Mouse (Mus musculus) intestine, embryonic 14.5 days (tissue): ENCODE results near the gene Nr1d2. TPM values are rescaled to one million over a fixed set of nuclear protein-coding genes. Genes with fewer than 3 reads are reported as not detected.
"Not testable (repeated sequence)": the region's sequence is repeated elsewhere in the genome, so short reads cannot be mapped to it uniquely, and the experiment has no call there.

Experiments used
- ATAC-seq: fragments of 200-750 bp; cut with Nextera tagmentation; replicated peaks from 2 replicates; pipeline ENCODE4 v1.8.0; 2017; ENCODE audit warnings: low read depth, moderate number of reproducible peaks, moderate TSS enrichment, moderate library complexity; ENCODE audit not compliant: low FRiP score, low TSS enrichment
- DNase-seq: peaks from one replicate; pipeline ENCODE4 v3.0.0-alpha.2; 2018; ENCODE audit warnings: low spot score
- H3K27ac ChIP-seq: fragments of 300-500 bp; sonication (generic); 2 replicates; pipeline ENCODE4 v1.5.1; 2014; ENCODE audit warnings: low read depth, mild to moderate bottlenecking, control low read depth
- H3K27me3 ChIP-seq: fragments of 300-500 bp; sonication (generic); replicated peaks from 2 replicates; pipeline ENCODE4 v1.6.1; 2014; ENCODE audit warnings: low read length, control low read depth; ENCODE audit not compliant: control insufficient read depth, insufficient read depth
- H3K36me3 ChIP-seq: fragments of 300-500 bp; sonication (generic); 2 replicates; pipeline ENCODE4 v1.6.1; 2014; ENCODE audit warnings: low read length, control low read depth; ENCODE audit not compliant: control insufficient read depth, insufficient read depth
- H3K4me1 ChIP-seq: fragments of 300-500 bp; sonication (generic); replicated peaks from 2 replicates; pipeline ENCODE4 v1.6.1; 2014; ENCODE audit warnings: low read length, control low read depth, mixed read lengths; ENCODE audit not compliant: control insufficient read depth, insufficient read depth
- H3K4me2 ChIP-seq: fragments of 300-500 bp; sonication (generic); 2 replicates; pipeline ENCODE4 v1.6.1; 2014; ENCODE audit warnings: low read length
- H3K4me3 ChIP-seq: fragments of 300-500 bp; sonication (generic); 2 replicates; pipeline ENCODE4 v1.5.1; 2014; ENCODE audit warnings: low read depth, low read length, control low read depth, mixed read lengths
- H3K9ac ChIP-seq: fragments of 300-500 bp; sonication (generic); 2 replicates; pipeline ENCODE4 v1.6.1; 2014; ENCODE audit warnings: mild to moderate bottlenecking, low read length
- H3K9me3 ChIP-seq: fragments of 300-500 bp; sonication (generic); 2 replicates; pipeline ENCODE4 v1.6.1; 2016; ENCODE audit warnings: low read length, control low read depth; ENCODE audit not compliant: control insufficient read depth
- WGBS: fragments of 180-500 bp; shearing (Covaris S2); extraction: QIAGEN DNeasy Blood & Tissue Kit; methylation state at CpG from one replicate; pipeline ENCODE4 v1.1.7; 2014; 5-methylcytosine and 5-hydroxymethylcytosine counted together
- polyA plus RNA-seq: library from polyadenylated mRNA; unstranded; fragments of >200 nt; fragmentation: Nextera tagmentation; extraction: Ambion mirVana; gene quantifications from 2 replicates; pipeline ENCODE4 v1.2.1, GENCODE M21; 2014

Gene Nr1d2
- polyA plus RNA-seq, 1 experiment from 2014 or later = 8.8 TPM

DNA sequence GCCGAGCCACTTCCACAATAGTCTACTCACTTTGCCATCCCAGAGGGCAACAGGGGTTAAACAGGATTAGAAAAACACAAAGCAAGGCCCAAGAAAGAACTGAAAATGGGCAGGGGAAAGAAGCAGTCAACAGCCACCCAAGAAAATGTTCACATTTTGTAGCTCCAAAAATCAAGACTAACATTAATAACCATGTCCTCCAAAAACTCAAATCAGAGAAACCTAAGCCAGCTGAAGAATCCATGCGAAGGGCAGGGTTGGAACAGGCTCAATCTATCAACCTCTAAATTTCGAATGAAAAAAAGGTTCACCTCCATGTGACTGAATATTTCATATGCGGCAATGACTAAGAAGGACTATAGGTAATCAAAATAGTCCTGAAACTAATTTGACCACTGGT is 1.5 kb downstream of the Nr1d2 start:
- Histone ChIP-seq H3K4me1 (no peaks in the 10 kb centered on the region), H3K9me3 (no peaks in the 10 kb centered on the region), H3K9ac (no peak overlapping the region), H3K4me3 (peak overlapping the region; percentile 67), H3K4me2 (peak overlapping the region; percentile 56), H3K27me3 (no peaks in the 10 kb centered on the region), H3K27ac (no peak overlapping the region; the same call in 1 of the 2 replicates), H3K36me3 (no peaks in the 10 kb centered on the region)
- no peak for DNase-seq
- no peak for ATAC-seq
- WGBS = 77% methylated on average over 4 of the region's 4 CpGs

DNA sequence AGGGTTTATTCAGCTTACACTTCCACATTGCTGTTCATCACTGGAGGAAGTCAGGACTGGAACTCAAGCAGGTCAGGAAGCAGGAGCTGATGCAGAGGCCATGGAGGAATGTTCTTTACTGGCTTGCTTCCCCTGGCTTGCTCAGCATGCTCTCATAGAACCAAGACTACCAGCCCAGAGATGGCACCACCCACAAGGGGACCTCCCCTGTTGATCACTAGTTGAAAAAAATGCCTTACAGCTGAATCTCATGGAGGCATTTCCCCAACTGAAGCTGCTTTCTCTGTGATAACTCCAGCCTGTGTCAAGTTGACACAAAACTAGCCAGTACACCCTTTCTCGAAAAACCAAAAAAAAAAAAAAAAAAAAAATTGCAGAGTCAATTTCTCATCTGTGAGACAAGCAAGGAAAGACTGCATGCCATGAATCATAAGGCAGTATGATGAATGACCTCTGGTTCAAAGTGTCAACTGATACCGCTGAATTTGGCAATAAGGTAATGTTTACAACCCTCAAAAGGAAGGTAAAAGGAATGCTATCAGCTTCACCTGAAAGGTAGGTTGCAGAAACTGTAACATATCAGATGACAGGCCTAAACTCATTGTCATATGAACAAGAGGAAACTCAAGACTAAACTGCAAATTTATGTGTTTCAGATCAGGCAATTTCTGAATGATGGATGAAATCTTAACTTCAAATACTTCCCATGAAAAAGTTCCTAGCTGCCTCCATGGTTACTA is 2.3 kb downstream of the Nr1d2 start:
- 69% methylated on average over 2 of the region's 2 CpGs for WGBS
- not testable (repeated sequence) for H3K4me1 ChIP-seq, ATAC-seq, H3K9ac ChIP-seq, DNase-seq, H3K4me2 ChIP-seq, H3K9me3 ChIP-seq, H3K36me3 ChIP-seq, H3K27ac ChIP-seq, H3K27me3 ChIP-seq, H3K4me3 ChIP-seq

DNA sequence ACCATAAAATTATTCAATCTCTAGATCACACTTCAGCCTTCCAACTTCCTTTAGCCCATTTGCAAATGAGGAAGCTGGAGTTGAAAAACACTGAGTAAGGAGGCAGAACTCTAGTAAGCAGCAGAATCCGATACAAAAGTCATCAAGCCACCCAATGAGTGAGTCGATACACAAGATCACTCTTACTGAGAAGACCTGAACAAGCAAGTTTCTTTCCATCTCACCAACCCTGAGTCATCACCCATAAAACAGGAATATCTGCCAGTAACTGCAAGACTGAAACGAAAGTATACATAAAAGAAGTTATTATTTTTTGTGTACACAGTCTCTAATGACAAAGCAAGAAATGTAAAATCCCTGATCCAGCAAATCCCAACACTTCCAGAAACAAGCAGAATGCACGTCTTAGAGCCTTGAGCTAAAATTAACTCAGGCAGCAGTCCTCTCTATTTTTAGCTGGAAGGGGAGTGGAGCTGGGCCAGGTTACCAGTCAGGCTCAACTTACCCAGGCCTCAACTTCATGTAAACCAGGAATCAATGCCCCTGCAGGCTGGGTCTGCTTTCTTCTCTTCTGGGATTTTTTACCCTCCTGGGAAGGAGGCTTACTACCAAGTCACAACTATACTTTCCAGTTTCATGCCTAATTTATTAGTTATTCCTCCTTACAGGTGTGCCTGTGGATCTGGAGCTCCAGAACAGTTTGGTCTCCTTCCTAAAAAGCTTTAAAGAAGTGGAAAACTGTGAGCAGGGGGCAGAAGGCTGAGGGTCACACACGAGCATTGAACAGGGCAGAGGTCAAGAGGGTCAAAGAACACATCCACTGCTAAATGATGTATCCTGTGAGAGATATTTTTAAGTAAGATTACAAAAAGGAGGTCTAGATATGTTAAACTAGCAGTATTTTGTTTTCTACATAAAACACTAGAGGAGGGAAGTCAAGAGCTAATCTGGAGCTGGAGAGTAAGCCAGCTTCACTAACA is 4.7 kb downstream of the Nr1d2 start:
- DNase-seq (no peak), ATAC-seq (no peak)
- Histone ChIP-seq H3K9ac (no peak overlapping the region), H3K4me2 (no peak overlapping the region), H3K27me3 (no peaks in the 10 kb centered on the region), H3K36me3 (no peaks in the 10 kb centered on the region), H3K4me3 (no peak overlapping the region), H3K9me3 (no peaks in the 10 kb centered on the region), H3K27ac (no peak overlapping the region), H3K4me1 (no peaks in the 10 kb centered on the region)
- WGBS = 53% methylated on average over 5 of the region's 5 CpGs

DNA sequence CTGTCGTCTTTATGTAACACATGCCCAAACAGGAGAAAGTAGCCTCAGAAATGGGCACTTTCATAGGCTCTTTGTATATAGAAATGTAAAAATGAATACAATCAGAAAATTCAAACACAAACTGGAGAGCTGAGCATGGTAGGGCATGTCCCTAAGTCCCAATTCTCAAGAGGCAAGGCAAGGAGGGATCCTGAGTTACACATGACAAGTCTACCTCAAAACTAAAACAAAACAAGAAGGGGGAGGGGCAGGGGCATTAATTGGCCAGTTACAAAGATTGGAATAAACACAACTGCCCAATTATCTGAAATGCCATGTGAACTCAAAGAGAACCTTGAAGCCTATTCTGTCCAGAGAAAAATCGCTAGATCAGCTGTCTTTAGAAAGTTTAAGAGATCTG is 5.9 kb downstream of the Nr1d2 start:
- ATAC-seq (no peak), DNase-seq (no peak)
- WGBS = 86% methylated on average over 2 of the region's 2 CpGs
- no peaks in the 10 kb centered on the region for H3K4me1 ChIP-seq
- no peak overlapping the region for H3K4me3 ChIP-seq
- H3K27me3 ChIP-seq = no peaks in the 10 kb centered on the region
- H3K9ac ChIP-seq = no peak overlapping the region
- no peak overlapping the region for H3K27ac ChIP-seq
- no peaks in the 10 kb centered on the region for H3K9me3 ChIP-seq
- no peak overlapping the region for H3K4me2 ChIP-seq
- H3K36me3 ChIP-seq = no peaks in the 10 kb centered on the region

DNA sequence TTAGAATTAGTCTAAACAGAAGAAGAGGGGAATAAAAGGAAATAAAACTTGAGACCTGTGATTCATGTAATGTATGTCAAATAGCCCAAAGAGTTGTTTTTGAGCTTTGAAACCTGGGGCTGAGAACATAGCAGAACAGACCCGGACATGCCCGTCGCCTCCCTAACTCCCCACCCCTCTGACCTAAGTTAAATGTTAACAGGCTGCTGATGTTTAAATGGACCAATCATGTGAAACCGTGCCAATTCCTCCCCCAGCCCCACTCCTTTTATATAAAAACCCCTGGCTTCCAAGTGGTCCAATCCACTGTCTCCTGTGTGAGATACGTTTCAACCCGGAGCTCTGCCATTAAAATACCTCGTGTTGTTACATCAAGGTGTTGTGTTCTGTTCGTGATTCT is 7.1 kb downstream of the Nr1d2 start:
- ATAC-seq, H3K9me3 ChIP-seq, DNase-seq, H3K4me2 ChIP-seq, H3K27me3 ChIP-seq, H3K4me1 ChIP-seq, H3K27ac ChIP-seq, H3K36me3 ChIP-seq, H3K4me3 ChIP-seq, H3K9ac ChIP-seq: not testable (repeated sequence)
- 94% methylated on average over 8 of the region's 8 CpGs for WGBS

DNA sequence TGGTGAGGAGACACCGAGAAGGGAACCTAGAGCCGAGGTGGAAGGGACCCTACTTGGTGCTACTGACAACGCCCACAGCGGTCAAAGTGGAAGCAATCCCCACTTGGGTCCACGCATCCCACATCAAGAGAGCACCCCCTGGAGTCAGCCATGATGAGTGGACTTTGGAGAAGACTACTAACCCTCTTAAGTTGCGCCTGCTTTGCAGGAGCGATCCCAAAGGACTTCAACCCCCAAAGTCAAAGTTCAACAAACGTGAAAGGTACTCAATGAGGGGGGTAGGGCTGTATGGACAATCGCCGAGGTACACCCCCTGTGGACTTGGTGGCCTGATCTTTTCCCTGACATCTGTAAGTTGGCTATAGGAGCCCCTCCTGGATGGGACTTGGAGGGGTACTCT is 9.2 kb downstream of the Nr1d2 start:
- not testable (repeated sequence) for H3K4me3 ChIP-seq, ATAC-seq, H3K9ac ChIP-seq, H3K9me3 ChIP-seq, H3K4me1 ChIP-seq, DNase-seq, H3K4me2 ChIP-seq, H3K27me3 ChIP-seq, H3K36me3 ChIP-seq, H3K27ac ChIP-seq
- 93% methylated on average over 10 of the region's 10 CpGs for WGBS

DNA sequence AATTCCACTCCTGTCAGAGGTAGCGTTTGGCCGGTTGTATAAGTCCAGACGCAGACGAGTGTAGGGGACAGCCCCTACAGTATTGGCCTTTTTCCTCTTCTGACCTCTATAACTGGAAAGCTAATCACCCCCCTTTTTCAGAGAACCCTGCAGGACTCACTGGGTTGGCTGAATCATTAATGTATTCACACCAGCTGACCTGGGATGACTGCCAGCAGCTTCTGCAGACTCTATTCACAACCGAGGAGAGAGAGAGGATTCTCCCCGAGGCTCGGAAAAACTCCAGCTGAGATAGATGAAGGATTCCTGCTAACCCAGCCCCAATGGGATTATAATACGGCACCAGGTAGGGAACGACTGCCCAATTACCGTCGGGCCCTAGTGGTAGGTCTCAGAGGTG is 12.7 kb downstream of the Nr1d2 start:
- H3K36me3 ChIP-seq, H3K4me2 ChIP-seq, H3K27ac ChIP-seq, H3K9me3 ChIP-seq, H3K9ac ChIP-seq, H3K27me3 ChIP-seq, ATAC-seq, H3K4me3 ChIP-seq, H3K4me1 ChIP-seq: not testable (repeated sequence)
- peak; percentile 45 for DNase-seq
- WGBS = 79% methylated on average over 11 of the region's 11 CpGs

DNA sequence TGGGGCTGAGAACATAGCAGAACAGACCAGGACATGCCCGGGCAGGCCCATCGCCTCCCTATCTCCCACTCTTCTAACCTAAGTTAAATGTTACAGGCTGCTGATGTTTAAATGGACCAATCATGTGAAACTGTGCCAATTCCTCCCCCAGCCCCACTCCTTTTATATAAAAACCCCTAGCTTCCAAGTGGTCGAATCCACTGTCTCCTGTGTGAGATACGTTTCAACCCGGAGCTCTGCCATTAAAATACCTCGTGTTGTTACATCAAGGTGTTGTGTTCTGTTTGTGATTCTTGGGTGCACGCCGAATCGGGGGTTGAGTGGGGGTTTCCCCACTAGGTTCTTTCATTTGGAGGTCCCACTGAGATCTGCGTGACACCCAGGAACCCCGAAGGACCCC is 13.5 kb downstream of the Nr1d2 start:
- not testable (repeated sequence) for H3K4me3 ChIP-seq, H3K9me3 ChIP-seq, H3K4me2 ChIP-seq, H3K27me3 ChIP-seq, DNase-seq, H3K4me1 ChIP-seq, H3K36me3 ChIP-seq, H3K9ac ChIP-seq, ATAC-seq, H3K27ac ChIP-seq
- 95% methylated on average over 11 of the region's 11 CpGs for WGBS
